Mouse (Mus musculus) lung, postnatal 0 days (tissue): ENCODE data around the gene Cd200r2.

ENCODE experiments used
- CTCF ChIP-seq: IDR thresholded peaks from 2 replicates; pipeline ENCODE4 v1.5.1; 2016; ENCODE audit warnings: antibody characterized with exemption, mild to moderate bottlenecking
- EP300 ChIP-seq: IDR thresholded peaks from 2 replicates; pipeline ENCODE4 v1.6.1; 2016; ENCODE audit warnings: antibody characterized with exemption, mild to moderate bottlenecking, control low read depth

DNA sequence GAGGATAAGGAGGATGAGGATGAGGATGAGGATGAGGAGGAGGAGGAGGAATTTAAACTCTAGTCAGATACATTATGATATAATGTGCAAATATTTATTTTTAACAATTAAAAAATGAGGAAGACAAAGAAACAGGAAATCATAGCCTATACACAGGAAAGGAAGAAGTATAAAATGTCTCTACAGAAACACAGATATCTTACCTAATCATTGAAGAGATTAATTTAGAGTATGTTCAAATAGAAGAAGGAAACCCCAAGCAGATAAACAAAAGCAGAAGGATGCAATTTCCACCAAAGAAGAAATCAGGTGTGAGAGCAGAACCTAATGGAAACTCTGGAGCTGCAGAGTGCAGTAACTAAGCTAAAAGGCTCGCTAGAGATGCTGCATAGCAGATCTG lies 48.9 kb upstream of the Cd200r2 start:
- TF ChIP-seq CTCF: no peak
- TF ChIP-seq EP300: no peak
